Mouse (Mus musculus) hindbrain, embryonic 10.5 days (tissue): ENCODE measurements at regions not wholly inside any gene's neighbourhood (a gene's known extent, or its start where the extent isn't known, plus 50 kb on each side); places are given as distances from the start of the nearest gene placed in this dataset.
A peak's percentile ranks its signal among the peaks of the same experiment; 100 is the strongest.

ENCODE experiments used
- DNase-seq: peaks from one replicate; pipeline ENCODE4 v3.0.0-alpha.2; 2017; ENCODE audit warnings: low spot score
- H3K27ac ChIP-seq: fragments of 300-500 bp; sonication (generic); 2 replicates; pipeline ENCODE4 v1.5.1; 2016; ENCODE audit warnings: mild to moderate bottlenecking, moderate library complexity
- H3K27me3 ChIP-seq: fragments of 300-500 bp; sonication (generic); 2 replicates; pipeline ENCODE4 v1.6.1; 2016; ENCODE audit warnings: mild to moderate bottlenecking; ENCODE audit not compliant: poor library complexity, insufficient read depth, severe bottlenecking
- H3K36me3 ChIP-seq: fragments of 300-500 bp; sonication (generic); 2 replicates; pipeline ENCODE4 v1.6.1; 2016; ENCODE audit warnings: mild to moderate bottlenecking, moderate library complexity
- H3K4me1 ChIP-seq: fragments of 300-500 bp; sonication (generic); replicated peaks from 2 replicates; pipeline ENCODE4 v1.6.1; 2016; ENCODE audit warnings: mild to moderate bottlenecking
- H3K4me3 ChIP-seq: fragments of 300-500 bp; sonication (generic); 2 replicates; pipeline ENCODE4 v1.5.1; 2016; ENCODE audit warnings: mild to moderate bottlenecking, moderate library complexity
- H3K9me3 ChIP-seq: fragments of 300-500 bp; sonication (generic); 2 replicates; pipeline ENCODE4 v1.6.1; 2016; ENCODE audit warnings: mild to moderate bottlenecking, moderate library complexity
- WGBS: fragments of 180-500 bp; shearing (Covaris S2); methylation state at CpG from one replicate; pipeline ENCODE4 v1.1.7; 2016; 5-methylcytosine and 5-hydroxymethylcytosine counted together

DNA sequence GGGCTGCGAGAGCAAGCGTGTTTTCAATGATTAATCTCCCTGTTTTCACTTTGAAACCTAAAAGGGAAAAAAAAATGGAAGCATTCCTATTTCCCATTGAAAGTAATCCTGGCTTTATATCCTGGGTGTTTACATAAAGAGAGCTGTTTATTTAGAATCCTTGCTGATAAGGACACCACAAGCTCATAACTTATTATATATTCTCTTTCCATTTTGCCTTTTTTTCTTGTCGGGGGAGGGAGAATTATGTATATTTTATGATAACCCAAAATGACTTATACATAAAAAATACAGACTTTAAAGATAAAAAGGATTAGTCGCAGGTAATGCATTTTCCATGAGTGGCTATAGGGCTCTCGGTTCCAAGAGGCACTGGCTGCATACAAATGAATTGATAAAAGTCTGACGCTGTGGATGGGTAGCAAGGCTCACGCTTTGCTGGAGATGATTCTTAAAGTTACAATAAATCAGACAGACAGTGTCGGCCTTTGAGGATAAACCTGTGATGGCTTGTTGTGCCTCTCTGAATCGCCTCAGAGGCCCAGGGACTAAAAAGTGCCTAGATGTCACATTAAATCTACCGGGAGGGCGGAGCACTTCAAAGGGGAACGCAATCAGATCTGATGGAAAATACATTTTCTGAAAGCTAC lies 155.7 kb downstream of the Psat1 start:
- Histone ChIP-seq H3K27ac (no peak overlapping the region), H3K36me3 (no peaks in the 10 kb centered on the region), H3K4me1 (peaks cover 11% of the 10 kb centered on the region), H3K27me3 (0 out of 2 replicates have a peak, but pooled peaks cover 4% of the 10 kb centered on the region), H3K9me3 (no peaks in the 10 kb centered on the region), H3K4me3 (peak overlapping the region; percentile 23; the same call in 1 of the 2 replicates)
- 67% methylated on average over 12 of the region's 12 CpGs for WGBS
- no peak for DNase-seq

DNA sequence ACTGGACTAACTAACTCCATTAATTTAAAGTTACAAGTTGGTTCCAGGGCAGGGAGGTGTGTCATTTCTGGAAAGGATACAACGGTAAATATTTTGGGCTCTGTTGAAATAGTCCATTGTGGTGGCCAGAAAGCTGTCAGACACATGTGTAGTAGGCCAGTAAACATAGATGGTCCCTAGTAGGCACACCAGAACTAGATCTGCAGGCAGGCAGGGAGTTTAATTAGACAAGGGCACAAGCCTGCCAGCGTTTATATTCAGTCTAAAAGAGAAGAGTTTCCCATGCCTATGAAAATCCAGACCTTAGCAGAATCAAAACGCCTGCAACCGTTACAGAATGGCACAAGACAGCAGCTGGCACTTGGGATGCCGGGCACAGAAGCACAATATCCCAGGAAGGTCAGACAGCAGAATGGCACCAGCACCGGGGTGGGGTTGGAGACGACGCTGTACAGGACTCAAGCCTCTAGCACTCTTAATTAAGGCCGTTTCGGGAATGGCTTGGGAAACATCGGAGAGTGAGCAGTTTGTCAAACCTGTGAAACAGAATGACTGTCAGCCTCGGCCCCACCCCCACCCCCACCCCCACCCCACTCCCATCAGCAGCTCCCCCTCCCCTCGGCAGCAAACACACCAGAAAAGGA lies 156.4 kb downstream of the Psat1 start:
- no peaks in the 10 kb centered on the region for H3K36me3 ChIP-seq
- H3K4me3 ChIP-seq = peak overlapping the region; percentile 23; the same call in 1 of the 2 replicates
- DNase-seq = no peak
- 42% methylated on average over 13 of the region's 13 CpGs for WGBS
- peaks cover 11% of the 10 kb centered on the region for H3K4me1 ChIP-seq
- no peak overlapping the region for H3K27ac ChIP-seq
- 0 out of 2 replicates have a peak, but pooled peaks cover 4% of the 10 kb centered on the region for H3K27me3 ChIP-seq
- no peaks in the 10 kb centered on the region for H3K9me3 ChIP-seq

DNA sequence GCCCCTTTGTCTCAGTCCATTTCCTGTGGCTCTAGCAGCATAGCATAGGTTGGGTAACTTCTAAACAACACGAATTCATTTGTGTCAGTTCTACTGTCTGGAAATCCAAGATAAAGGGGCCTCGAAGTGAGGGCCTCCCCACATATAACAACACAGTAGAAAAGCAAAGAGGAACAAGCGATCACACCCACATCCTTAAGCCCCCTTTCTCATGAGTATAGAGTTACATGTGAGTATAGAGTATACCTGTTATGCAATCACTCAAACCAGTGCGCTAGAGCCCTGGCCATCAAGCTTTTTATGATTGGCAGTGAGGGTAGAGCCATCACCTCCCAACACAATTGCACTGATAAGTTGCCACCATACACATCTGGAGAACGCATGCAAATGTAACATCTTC lies 157.4 kb downstream of the Psat1 start:
- Histone ChIP-seq H3K36me3 (no peaks in the 10 kb centered on the region), H3K27ac (no peak overlapping the region), H3K4me3 (no peak overlapping the region), H3K4me1 (peaks cover 11% of the 10 kb centered on the region), H3K27me3 (0 out of 2 replicates have a peak, but pooled peaks cover 4% of the 10 kb centered on the region), H3K9me3 (no peaks in the 10 kb centered on the region)
- WGBS = 86% methylated on average over 5 of the region's 5 CpGs
- DNase-seq = no peak

DNA sequence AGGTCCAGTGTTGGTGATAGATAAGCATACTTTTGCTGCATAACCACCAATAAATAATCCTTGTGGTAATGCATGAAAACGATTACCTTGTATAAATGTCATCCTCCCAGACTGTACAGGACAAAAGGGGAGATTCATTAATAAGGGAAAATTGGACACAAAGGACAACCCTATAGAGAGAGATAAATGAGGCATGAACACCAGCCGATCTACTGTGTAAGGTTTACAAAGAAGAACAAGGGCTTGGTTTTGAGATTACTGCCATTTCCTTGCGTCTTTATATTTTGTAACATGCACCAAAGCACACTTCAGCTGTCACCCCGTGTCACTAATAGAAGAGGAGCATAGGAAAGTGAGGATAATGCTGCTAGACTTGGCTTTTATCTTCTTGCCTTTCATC lies 162.5 kb downstream of the Psat1 start:
- H3K9me3 ChIP-seq = no peaks in the 10 kb centered on the region
- H3K36me3 ChIP-seq = no peaks in the 10 kb centered on the region
- 61% methylated on average over 4 of the region's 4 CpGs for WGBS
- no peak overlapping the region for H3K27ac ChIP-seq
- H3K27me3 ChIP-seq = no peaks in the 10 kb centered on the region
- H3K4me1 ChIP-seq = no peaks in the 10 kb centered on the region
- no peak overlapping the region for H3K4me3 ChIP-seq
- DNase-seq = no peak

DNA sequence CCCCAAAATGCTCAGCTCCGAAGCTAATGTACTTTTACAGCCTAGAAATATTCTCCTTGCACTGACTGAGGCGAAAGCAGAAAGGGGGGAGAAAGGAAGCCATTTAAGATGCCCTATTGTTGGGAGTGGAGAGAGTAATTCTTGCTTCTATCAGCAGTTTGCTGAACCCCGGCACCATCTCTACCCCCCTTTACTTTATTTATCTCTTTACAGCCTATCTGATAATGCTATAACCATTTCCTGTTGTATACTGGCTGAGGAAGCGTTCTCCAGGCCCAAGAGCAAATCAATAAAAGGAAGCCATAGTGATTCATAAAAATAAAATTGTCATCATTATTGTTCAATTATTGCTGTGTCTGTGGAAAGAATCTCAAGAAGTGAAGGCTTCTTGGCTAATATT lies 177.5 kb downstream of the Psat1 start:
- no peaks in the 10 kb centered on the region for H3K36me3 ChIP-seq
- DNase-seq = no peak
- no peaks in the 10 kb centered on the region for H3K27me3 ChIP-seq
- no peak overlapping the region for H3K27ac ChIP-seq
- 90% methylated on average over 4 of the region's 4 CpGs for WGBS
- H3K9me3 ChIP-seq = no peaks in the 10 kb centered on the region
- H3K4me1 ChIP-seq = no peaks in the 10 kb centered on the region
- no peak overlapping the region for H3K4me3 ChIP-seq

DNA sequence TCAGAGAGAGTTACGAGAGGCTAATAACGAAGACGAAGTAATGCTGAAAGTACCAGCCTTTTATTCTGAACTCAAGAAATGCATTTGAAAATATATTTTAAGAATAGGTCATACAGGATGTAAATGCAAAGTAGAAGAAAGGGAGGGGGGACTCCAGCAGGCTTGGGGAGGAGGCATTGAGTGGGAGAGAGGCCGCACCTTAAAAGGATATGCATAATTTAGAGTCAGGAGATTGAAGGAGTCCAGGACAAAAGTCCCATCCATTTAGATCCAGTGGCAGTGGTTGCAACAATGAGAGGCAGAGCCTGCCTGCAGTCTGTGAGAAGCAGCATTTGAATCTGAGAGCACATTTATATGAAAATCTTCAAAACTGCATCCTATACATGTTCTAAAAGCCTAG lies 186.1 kb downstream of the Psat1 start:
- WGBS = 86% methylated on average over 4 of the region's 4 CpGs
- Histone ChIP-seq H3K27me3 (no peaks in the 10 kb centered on the region), H3K9me3 (no peaks in the 10 kb centered on the region), H3K4me3 (no peak overlapping the region), H3K36me3 (no peaks in the 10 kb centered on the region), H3K4me1 (no peaks in the 10 kb centered on the region), H3K27ac (no peak overlapping the region)
- DNase-seq = no peak

DNA sequence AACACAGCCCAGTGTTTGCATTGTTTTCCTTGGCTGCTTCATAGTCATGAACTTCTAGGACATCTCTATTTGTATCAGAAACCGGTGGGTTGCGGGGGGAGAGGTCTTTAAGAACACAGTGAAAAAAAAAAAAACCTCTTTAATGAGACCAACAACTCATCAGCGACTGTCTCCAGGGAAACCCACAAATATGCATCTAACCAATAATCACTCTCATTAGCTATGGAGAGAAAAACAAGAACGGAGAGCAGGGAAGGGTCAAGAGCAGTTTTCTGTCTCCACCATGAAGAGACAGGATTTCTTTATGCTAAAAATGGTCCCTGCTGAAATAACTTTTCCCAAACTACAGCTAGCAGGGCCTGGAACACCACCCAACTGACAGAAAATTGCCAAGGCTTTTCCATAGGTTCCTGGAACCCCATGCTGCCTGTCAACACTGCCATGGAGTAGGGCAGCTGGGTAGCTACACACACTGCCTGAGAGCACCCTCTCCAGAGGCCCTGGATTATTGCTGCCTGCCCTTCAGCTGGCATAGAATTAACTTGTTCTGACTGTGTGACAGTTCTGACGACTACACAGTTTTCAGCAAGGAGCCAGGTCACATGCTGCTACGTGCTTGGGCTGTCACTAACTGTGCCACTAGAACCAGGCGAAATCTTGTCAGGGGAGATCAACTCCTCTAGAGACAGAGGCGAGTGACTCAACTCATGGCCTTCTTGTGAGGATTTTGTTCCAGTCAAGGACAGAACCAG lies 201.9 kb downstream of the Psat1 start:
- WGBS = 56% methylated on average over 8 of the region's 8 CpGs
- Histone ChIP-seq H3K4me3 (no peak overlapping the region), H3K27ac (no peak overlapping the region), H3K4me1 (peaks cover 5% of the 10 kb centered on the region; the same call in 1 of the 2 replicates), H3K27me3 (no peaks in the 10 kb centered on the region), H3K36me3 (no peaks in the 10 kb centered on the region), H3K9me3 (no peaks in the 10 kb centered on the region)
- DNase-seq = no peak

DNA sequence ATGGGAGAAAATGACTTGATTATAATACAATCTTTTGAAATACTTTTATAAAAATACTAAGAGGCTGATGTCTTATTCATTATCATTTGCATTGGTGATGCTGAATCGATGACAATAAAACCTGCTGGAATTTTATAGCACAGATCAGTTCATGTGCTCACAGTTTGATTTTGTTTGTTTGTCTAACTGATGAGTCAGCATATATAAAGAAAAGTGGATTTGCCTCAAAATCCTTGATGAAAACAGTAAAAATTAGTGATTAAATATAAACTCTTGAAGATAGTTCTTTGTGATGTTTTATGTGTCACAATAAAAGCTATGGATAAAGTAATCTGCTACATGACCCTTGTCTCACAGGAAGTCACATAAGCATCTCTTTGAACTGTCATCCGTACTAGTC lies 210.9 kb downstream of the Psat1 start:
- WGBS = 82% methylated on average over 2 of the region's 2 CpGs

DNA sequence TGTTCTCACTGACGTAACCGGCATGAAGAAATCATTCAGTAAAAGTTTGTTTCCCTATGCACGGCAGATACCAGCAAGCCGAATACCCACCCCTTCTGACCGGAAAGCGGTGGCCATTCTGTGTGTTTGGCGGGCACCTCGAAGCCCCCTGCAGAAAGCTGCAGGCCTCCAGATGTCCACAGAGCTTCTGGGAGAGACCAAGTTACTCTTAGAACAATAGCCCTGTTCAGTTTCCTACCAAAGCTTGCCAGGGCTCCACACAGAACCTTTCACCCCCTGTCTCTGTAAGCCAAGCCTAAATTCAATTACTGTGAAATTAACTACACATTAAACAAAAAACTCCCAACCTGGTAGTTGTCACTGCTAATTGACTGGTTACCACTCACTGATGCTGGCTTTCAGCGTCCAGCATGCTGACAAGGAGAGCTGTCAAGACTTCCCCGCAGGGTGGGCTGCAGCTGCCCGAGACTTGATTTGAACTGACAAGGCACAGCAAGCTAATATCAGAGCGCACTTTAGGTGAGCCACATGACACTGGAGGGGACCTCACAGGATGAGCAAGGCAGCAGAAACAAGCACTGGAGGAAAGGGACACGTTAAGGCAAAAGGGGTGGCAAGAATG lies 220.2 kb downstream of the Psat1 start:
- WGBS = 25% methylated on average over 13 of the region's 13 CpGs
- Histone ChIP-seq H3K27me3 (peaks cover 40% of the 10 kb centered on the region), H3K27ac (no peak overlapping the region; the same call in 1 of the 2 replicates)

More for the DNA sequence above, 210.9 kb downstream of the Psat1 start:
- H3K27ac ChIP-seq = no peak overlapping the region
- no peaks in the 10 kb centered on the region for H3K9me3 ChIP-seq
- H3K4me1 ChIP-seq = no peaks in the 10 kb centered on the region
- DNase-seq = no peak
- no peaks in the 10 kb centered on the region for H3K36me3 ChIP-seq
- peaks cover 9% of the 10 kb centered on the region for H3K27me3 ChIP-seq
- no peak overlapping the region for H3K4me3 ChIP-seq

DNA sequence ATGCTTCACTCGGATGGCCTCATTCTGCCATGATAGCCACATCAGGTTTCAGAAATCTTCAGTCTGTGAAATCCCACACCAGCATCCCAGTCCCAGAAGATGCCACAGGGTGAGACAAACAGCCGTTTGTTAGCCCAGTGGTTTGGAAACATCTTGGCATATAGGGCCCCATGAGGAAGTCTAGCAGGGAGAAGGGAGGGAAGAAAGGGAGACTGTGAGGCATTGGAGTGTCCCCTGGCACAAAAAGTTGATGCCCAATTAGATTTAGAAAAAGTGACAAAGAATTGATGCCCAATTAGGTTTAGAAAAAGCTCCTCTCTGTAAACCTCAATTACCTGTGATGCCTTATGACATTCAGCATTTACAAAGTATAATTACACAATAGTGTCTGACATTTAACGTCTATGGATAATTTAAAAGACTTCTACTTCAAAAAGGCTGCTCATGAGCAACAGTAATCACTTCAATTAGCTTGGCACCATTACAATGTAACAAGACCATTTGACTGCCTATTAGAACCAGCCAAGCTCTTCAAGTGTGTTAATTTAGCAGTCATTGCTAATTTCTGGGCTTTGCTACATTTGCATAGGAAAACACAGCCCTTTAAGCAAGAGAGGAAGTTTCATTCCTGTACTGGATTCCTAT lies 254.6 kb downstream of the Psat1 start:
- 82% methylated on average over 3 of the region's 3 CpGs for WGBS
- Histone ChIP-seq H3K4me1 (no peaks in the 10 kb centered on the region), H3K36me3 (no peaks in the 10 kb centered on the region), H3K9me3 (no peaks in the 10 kb centered on the region), H3K27ac (no peak overlapping the region), H3K4me3 (no peak overlapping the region), H3K27me3 (no peaks in the 10 kb centered on the region)
- no peak for DNase-seq

More for the DNA sequence above, 220.2 kb downstream of the Psat1 start:
- no peaks in the 10 kb centered on the region for H3K36me3 ChIP-seq
- no peak overlapping the region for H3K4me3 ChIP-seq
- 0 out of 2 replicates have a peak, but pooled peaks cover 6% of the 10 kb centered on the region for H3K9me3 ChIP-seq
- H3K4me1 ChIP-seq = peaks cover 7% of the 10 kb centered on the region
- peak; percentile 60 for DNase-seq

DNA sequence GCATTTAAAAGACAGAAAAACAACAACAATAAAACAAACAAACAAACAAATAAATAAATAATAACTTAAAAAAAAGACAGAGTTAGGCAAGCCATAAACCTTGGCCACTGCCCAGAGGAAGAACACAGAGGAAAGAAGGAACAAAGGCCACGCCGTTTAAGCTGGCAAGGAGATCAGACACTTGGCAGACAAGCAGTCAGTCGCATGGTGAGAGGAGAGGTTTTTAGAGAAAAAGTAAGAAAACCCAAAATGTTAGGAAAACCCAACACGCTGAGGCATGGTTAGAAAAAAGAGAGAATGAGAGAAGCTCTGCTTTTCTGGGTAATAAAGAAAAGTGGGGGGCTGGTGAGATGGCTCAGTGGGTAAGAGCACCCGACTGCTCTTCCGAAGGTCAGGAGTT lies 277.1 kb downstream of the Psat1 start:
- Histone ChIP-seq H3K4me1 (peaks cover 23% of the 10 kb centered on the region), H3K36me3 (no peaks in the 10 kb centered on the region), H3K27ac (no peak overlapping the region), H3K27me3 (0 out of 2 replicates have a peak, but pooled peaks cover 4% of the 10 kb centered on the region), H3K9me3 (no peaks in the 10 kb centered on the region), H3K4me3 (no peak overlapping the region)
- DNase-seq = no peak
- WGBS = 91% methylated on average over 6 of the region's 6 CpGs

DNA sequence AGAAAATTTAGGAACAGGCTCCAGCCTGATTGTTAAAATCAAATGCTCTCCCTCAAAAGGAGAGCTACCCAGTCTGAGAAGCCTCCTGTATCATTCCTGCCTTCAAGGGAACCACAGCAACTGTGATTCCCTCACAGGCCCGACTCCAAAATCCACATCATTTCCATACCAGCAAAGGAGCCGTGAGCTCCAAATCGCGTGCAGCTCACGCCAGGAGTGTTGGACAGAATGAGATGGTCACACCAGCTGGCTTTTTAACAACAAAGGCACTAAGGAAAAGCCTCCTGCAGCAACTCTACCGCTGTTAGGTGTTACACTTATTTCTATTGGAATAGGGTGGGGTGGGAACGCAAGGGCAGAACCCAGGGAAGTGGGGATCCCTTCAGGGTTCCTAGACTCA lies 277.6 kb downstream of the Psat1 start:
- Histone ChIP-seq H3K4me3 (no peak overlapping the region), H3K4me1 (peaks cover 23% of the 10 kb centered on the region), H3K27ac (no peak overlapping the region), H3K9me3 (no peaks in the 10 kb centered on the region), H3K36me3 (no peaks in the 10 kb centered on the region), H3K27me3 (0 out of 2 replicates have a peak, but pooled peaks cover 5% of the 10 kb centered on the region)
- WGBS = 80% methylated on average over 7 of the region's 7 CpGs
- no peak for DNase-seq
